Mouse (Mus musculus): ENCODE results near the gene Osbpl8.
"Not testable (repeated sequence)": the region's sequence is repeated elsewhere in the genome, so short reads cannot be mapped to it uniquely, and the experiment has no call there.

Osbpl8 gene

GRCm38 (mm10) chr10:111164304-111165218 is at the start of gene Osbpl8:
TSS of gene Osbpl8 (plus strand) at chr10:111164752.
- peak; percentile 100 for DNase-seq (ENCODE audit: low spot score)

GRCm38 (mm10) chr10:111117198-111117845 is 47.2 kb upstream of the Osbpl8 start:
- DNase-seq (ENCODE audit: low spot score): no peak

- no peak for DNase-seq (ENCODE audit: low spot score)
Measured at GRCm38 (mm10) chr10:111118292-111118691, 46.3 kb upstream of the Osbpl8 start.

- no peak for DNase-seq (ENCODE audit: low spot score)
Measured at GRCm38 (mm10) chr10:111118991-111119650, 45.4 kb upstream of the Osbpl8 start.

- DNase-seq (ENCODE audit: low spot score): no peak
Measured at GRCm38 (mm10) chr10:111119756-111120155, 44.8 kb upstream of the Osbpl8 start.

GRCm38 (mm10) chr10:111122864-111123398 is 41.6 kb upstream of the Osbpl8 start:
- DNase-seq (ENCODE audit: low spot score): no peak

- no peak for DNase-seq (ENCODE audit: low spot score)
Measured at GRCm38 (mm10) chr10:111124175-111124574, 40.4 kb upstream of the Osbpl8 start.

GRCm38 (mm10) chr10:111124767-111125315 is 39.7 kb upstream of the Osbpl8 start:
- no peak for DNase-seq (ENCODE audit: low spot score)

GRCm38 (mm10) chr10:111127388-111127787 is 37.2 kb upstream of the Osbpl8 start:
- DNase-seq (ENCODE audit: low spot score): no peak

GRCm38 (mm10) chr10:111128493-111128892 is 36.1 kb upstream of the Osbpl8 start:
- no peak for DNase-seq (ENCODE audit: low spot score)

GRCm38 (mm10) chr10:111129867-111130620 is 34.5 kb upstream of the Osbpl8 start:
- no peak for DNase-seq (ENCODE audit: low spot score)

- DNase-seq (ENCODE audit: low spot score): no peak
Measured at GRCm38 (mm10) chr10:111130872-111131271, 33.7 kb upstream of the Osbpl8 start.

- DNase-seq (ENCODE audit: low spot score): no peak
Measured at GRCm38 (mm10) chr10:111133271-111133670, 31.3 kb upstream of the Osbpl8 start.

- DNase-seq (ENCODE audit: low spot score): no peak
Measured at GRCm38 (mm10) chr10:111133936-111134335, 30.6 kb upstream of the Osbpl8 start.

GRCm38 (mm10) chr10:111134412-111134957 is 30.1 kb upstream of the Osbpl8 start:
- no peak for DNase-seq (ENCODE audit: low spot score)

- not testable (repeated sequence) for DNase-seq (ENCODE audit: low spot score)
Measured at GRCm38 (mm10) chr10:111136306-111136705, 28.2 kb upstream of the Osbpl8 start.

- DNase-seq (ENCODE audit: low spot score): no peak
Measured at GRCm38 (mm10) chr10:111137905-111138304, 26.6 kb upstream of the Osbpl8 start.

- no peak for DNase-seq (ENCODE audit: low spot score)
Measured at GRCm38 (mm10) chr10:111139170-111139569, 25.4 kb upstream of the Osbpl8 start.

GRCm38 (mm10) chr10:111139881-111140280 is 24.7 kb upstream of the Osbpl8 start:
- DNase-seq (ENCODE audit: low spot score): no peak

- DNase-seq (ENCODE audit: low spot score): no peak
Measured at GRCm38 (mm10) chr10:111144371-111144959, 20.1 kb upstream of the Osbpl8 start.

- DNase-seq (ENCODE audit: low spot score): no peak
Measured at GRCm38 (mm10) chr10:111149761-111150160, 14.8 kb upstream of the Osbpl8 start.

All from ovary, postnatal 36 days (tissue).